Mouse (Mus musculus) hindlimb bud, embryonic 11.5 days (tissue): ENCODE measurements around the gene Farsa.
A peak's percentile ranks its signal among the peaks of the same experiment; 100 is the strongest.
"Not testable (repeated sequence)": the region's sequence is repeated elsewhere in the genome, so short reads cannot be mapped to it uniquely, and the experiment has no call there.

Source experiments
- DNase-seq: peaks from one replicate; pipeline ENCODE4 v3.0.0-alpha.2; 2012; ENCODE audit warnings: low read depth, low spot score; ENCODE audit errors: extremely low spot score

The Farsa gene

GRCm38 (mm10) chr8:84856864-84857441, at the start of gene Farsa:
Farsa (plus strand) TSS chr8:84856989.
- DNase-seq: peak; percentile 92

GRCm38 (mm10) chr8:84809109-84809940, 47.5 kb upstream of the Farsa start:
- DNase-seq: no peak

- DNase-seq: no peak
Measured at GRCm38 (mm10) chr8:84809941-84810280, 46.9 kb upstream of the Farsa start.

- DNase-seq: no peak
Measured at GRCm38 (mm10) chr8:84810896-84811295, 45.9 kb upstream of the Farsa start.

- no peak for DNase-seq
Measured at GRCm38 (mm10) chr8:84811303-84811702, 45.5 kb upstream of the Farsa start.

GRCm38 (mm10) chr8:84813059-84813458, 43.7 kb upstream of the Farsa start:
- no peak for DNase-seq

- no peak for DNase-seq
Measured at GRCm38 (mm10) chr8:84813830-84814229, 43.0 kb upstream of the Farsa start.

- no peak for DNase-seq
Measured at GRCm38 (mm10) chr8:84814240-84814554, 42.6 kb upstream of the Farsa start.

- no peak for DNase-seq
Measured at GRCm38 (mm10) chr8:84814555-84815441, 42.0 kb upstream of the Farsa start.

GRCm38 (mm10) chr8:84815547-84815946, 41.2 kb upstream of the Farsa start:
- DNase-seq: no peak

GRCm38 (mm10) chr8:84816117-84816516, 40.7 kb upstream of the Farsa start:
- no peak for DNase-seq

- no peak for DNase-seq
Measured at GRCm38 (mm10) chr8:84822723-84823122, 34.1 kb upstream of the Farsa start, which contains the start of gene Dand5. Dand5 (minus strand) TSS chr8:84822823.

- no peak for DNase-seq
Measured at GRCm38 (mm10) chr8:84823653-84824052, 33.1 kb upstream of the Farsa start.

GRCm38 (mm10) chr8:84825636-84826035, 31.2 kb upstream of the Farsa start:
- DNase-seq: no peak

- DNase-seq: not testable (repeated sequence)
Measured at GRCm38 (mm10) chr8:84826518-84826917, 30.3 kb upstream of the Farsa start.

- DNase-seq: no peak
Measured at GRCm38 (mm10) chr8:84831490-84831889, 25.3 kb upstream of the Farsa start, which contains the start of gene Gadd45gip1. Gadd45gip1 (plus strand) TSS chr8:84831522.

GRCm38 (mm10) chr8:84832034-84832717, 24.6 kb upstream of the Farsa start:
- no peak for DNase-seq

GRCm38 (mm10) chr8:84832759-84833742, 23.7 kb upstream of the Farsa start:
- DNase-seq: no peak

- DNase-seq: no peak
Measured at GRCm38 (mm10) chr8:84834002-84834865, 22.6 kb upstream of the Farsa start.
